Mouse (Mus musculus) c-Kit-positive CD71-negative TER-119-negative erythroid progenitor cells, embryonic 14.5 days (primary cell): ENCODE measurements around the gene Timm23.
A peak's percentile ranks its signal among the peaks of the same experiment; 100 is the strongest.
"Not testable (repeated sequence)": the region's sequence is repeated elsewhere in the genome, so short reads cannot be mapped to it uniquely, and the experiment has no call there.

Source experiments
- DNase-seq: peaks from one replicate; pipeline ENCODE4 v3.0.0-alpha.2; 2013; ENCODE audit warnings: low read depth

Timm23 gene

GRCm38 (mm10) chr14:32165278-32166061, 36.2 kb downstream of the Timm23 start:
- DNase-seq, result peak; percentile 77

GRCm38 (mm10) chr14:32164173-32165051, 37.3 kb downstream of the Timm23 start:
- DNase-seq, result no peak

- DNase-seq, result no peak
Observed at GRCm38 (mm10) chr14:32163203-32163888, 38.4 kb downstream of the Timm23 start.

- no peak for DNase-seq
Observed at GRCm38 (mm10) chr14:32162231-32162630, 39.5 kb downstream of the Timm23 start.

- no peak for DNase-seq
Observed at GRCm38 (mm10) chr14:32161090-32161885, 40.4 kb downstream of the Timm23 start.

GRCm38 (mm10) chr14:32160563-32160962, 41.1 kb downstream of the Timm23 start:
- DNase-seq, result no peak

- peak; percentile 100 for DNase-seq
Observed at GRCm38 (mm10) chr14:32159690-32160246, 41.9 kb downstream of the Timm23 start, which contains the start of gene Ncoa4. Gene Ncoa4, plus strand, starts transcription at chr14:32159865.

GRCm38 (mm10) chr14:32159150-32159670, 42.5 kb downstream of the Timm23 start:
- no peak for DNase-seq

GRCm38 (mm10) chr14:32154758-32155157, 46.9 kb downstream of the Timm23 start:
- DNase-seq, result no peak

GRCm38 (mm10) chr14:32153156-32153555, 48.5 kb downstream of the Timm23 start:
- DNase-seq, result no peak

GRCm38 (mm10) chr14:32152243-32152965, 49.3 kb downstream of the Timm23 start:
- no peak for DNase-seq

GRCm38 (mm10) chr14:32150872-32151271, 50.8 kb downstream of the Timm23 start:
- no peak for DNase-seq

GRCm38 (mm10) chr14:32146578-32146977, 55.1 kb downstream of the Timm23 start:
- DNase-seq, result no peak

- DNase-seq, result no peak
Observed at GRCm38 (mm10) chr14:32145809-32146511, 55.7 kb downstream of the Timm23 start.

- no peak for DNase-seq
Observed at GRCm38 (mm10) chr14:32145401-32145800, 56.3 kb downstream of the Timm23 start.

GRCm38 (mm10) chr14:32144734-32145133, 57.0 kb downstream of the Timm23 start:
- DNase-seq, result no peak

- DNase-seq, result no peak
Observed at GRCm38 (mm10) chr14:32141723-32142122, 60.0 kb downstream of the Timm23 start, which contains the start of gene Msmb. Gene Msmb, plus strand, starts transcription at chr14:32142023.

GRCm38 (mm10) chr14:32140359-32140965, 61.2 kb downstream of the Timm23 start:
- DNase-seq, result no peak

- DNase-seq, result not testable (repeated sequence)
Observed at GRCm38 (mm10) chr14:32136467-32136866, 65.2 kb downstream of the Timm23 start.
